Mouse (Mus musculus): ENCODE measurements around the gene Sema3e.

Gene Sema3e

GRCm38 (mm10) chr5:14073152-14073551 is 48.1 kb downstream of the Sema3e start:
- DNase-seq (ENCODE audit: extremely low read depth, low read depth, low spot score) = no peak

DNA sequence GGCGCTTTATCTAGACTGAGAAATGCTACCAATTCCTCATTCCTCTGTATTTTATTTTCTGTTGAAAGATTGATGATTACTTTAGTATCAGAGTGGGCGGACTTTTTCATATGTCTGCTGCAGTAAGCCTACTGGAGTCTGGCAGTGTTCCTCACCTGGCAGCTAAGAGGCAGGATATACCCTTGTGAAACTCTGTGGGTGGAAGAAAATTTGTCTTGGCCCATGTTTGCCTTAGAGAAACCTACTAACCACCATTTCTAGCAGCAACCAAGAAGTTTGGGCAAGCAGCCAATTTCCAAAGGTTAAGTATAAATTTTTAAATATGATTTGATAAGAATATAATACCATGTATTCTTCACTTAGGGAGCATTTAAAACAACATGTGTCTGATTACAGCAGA is 63.0 kb downstream of the Sema3e start:
- peak; percentile 96 for DNase-seq (ENCODE audit: extremely low read depth, low read depth, low spot score)

DNA sequence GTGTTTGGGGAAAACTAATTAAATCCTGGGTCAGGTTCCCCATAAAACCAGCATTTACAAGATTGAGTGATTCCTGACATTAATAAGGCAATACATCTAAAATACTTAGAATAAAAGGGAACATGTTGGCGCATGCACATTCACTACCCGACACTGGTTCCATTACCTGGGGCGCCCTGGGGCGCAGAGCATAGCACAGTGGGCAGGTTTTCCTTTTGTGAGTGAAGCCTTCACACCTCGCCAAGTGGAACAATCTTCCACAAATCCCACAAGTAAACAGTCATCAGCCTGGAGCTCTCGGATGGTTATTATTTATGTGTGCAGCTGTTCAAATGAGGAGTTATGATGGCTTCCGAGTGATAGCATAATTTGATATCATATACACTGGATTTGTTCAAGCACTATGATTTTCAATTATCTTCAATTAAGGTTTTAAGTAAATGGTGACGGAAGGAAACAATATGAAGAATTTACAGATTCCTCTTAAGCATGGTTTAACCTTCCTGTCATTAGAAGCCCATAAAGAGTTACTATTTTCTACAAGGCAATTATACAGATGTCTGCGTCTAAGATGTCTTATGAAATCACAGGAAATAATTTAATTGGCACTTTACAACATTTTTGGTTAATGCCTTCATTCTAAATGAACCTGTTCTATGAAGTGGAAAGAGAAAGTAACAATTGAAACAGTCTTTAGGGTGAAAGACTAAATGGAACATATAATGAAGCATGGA is 65.0 kb downstream of the Sema3e start:
- peak; percentile 49 for DNase-seq (ENCODE audit: extremely low read depth, low read depth, low spot score)

DNA sequence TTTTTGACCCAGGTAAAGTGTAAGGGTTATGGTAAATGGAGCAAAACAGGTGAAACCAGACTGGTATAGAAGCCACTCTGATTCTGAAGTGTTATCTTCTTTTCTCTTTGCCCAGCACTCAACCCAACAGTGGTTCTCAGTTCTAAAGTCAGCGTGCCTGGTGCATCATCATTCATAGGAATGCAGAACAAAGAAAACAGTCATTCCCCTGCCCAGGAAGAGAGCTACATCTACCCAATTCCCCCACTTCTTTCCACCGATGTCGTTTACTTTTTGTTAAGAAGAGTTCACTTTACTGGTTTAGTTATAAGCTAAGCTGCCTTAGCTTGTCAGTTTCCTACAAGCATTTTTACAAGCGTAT is 65.5 kb downstream of the Sema3e start:
- no peak for DNase-seq (ENCODE audit: extremely low read depth, low read depth, low spot score)

- DNase-seq (ENCODE audit: extremely low read depth, low read depth, low spot score) = no peak
These were observed 67.2 kb downstream of the Sema3e start for GRCm38 (mm10) chr5:14092262-14092776.

- no peak for DNase-seq (ENCODE audit: extremely low read depth, low read depth, low spot score)
These were observed 71.1 kb downstream of the Sema3e start for GRCm38 (mm10) chr5:14096196-14096595.

GRCm38 (mm10) chr5:14098677-14099076 is 73.6 kb downstream of the Sema3e start:
- no peak for DNase-seq (ENCODE audit: extremely low read depth, low read depth, low spot score)

- no peak for DNase-seq (ENCODE audit: extremely low read depth, low read depth, low spot score)
These were observed 82.3 kb downstream of the Sema3e start for GRCm38 (mm10) chr5:14107365-14107764.

DNA sequence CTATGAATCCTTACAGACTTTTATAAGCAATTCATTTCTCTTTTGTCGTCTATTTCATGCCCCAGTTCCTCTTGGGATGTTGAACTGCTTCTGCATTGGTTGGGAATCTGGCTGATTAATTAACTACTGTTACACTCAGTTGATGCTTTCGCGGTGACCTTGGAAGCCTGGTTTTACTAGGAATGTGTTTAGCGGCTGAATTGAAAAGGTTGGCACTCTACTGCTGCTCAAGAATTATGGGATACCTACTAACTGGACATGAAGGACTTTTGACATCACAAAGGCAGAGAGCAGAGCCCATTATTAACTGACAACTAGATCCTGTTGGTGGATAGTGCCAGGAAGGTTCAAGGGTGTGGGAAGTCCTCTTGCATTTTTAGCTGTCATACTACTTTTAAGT is 83.9 kb downstream of the Sema3e start:
- DNase-seq (ENCODE audit: extremely low read depth, low read depth, low spot score) = no peak

- no peak for DNase-seq (ENCODE audit: extremely low read depth, low read depth, low spot score)
These were observed 86.3 kb downstream of the Sema3e start for GRCm38 (mm10) chr5:14111401-14111800.

- DNase-seq (ENCODE audit: extremely low read depth, low read depth, low spot score) = no peak
These were observed 96.8 kb downstream of the Sema3e start for GRCm38 (mm10) chr5:14121902-14122301.

DNA sequence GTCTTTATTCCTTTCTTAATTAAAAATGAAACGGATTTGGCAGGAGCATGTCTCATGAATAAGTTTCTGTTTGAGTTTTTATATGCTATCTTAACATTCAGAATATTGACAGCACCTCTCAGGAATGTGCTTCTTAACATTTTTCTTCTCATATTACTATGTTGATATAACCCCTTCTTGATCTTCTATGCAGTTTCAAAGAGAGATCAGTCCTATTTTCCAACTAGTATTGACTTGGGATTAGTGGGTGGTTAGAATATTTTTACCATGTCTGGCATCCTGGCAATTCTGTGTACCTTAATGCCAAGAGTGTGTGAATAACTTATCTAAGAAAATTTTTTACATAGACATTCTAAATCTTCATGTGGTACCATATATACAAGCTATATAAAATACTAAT is 101.5 kb downstream of the Sema3e start:
- no peak for DNase-seq (ENCODE audit: extremely low read depth, low read depth, low spot score)

- no peak for DNase-seq (ENCODE audit: extremely low read depth, low read depth, low spot score)
These were observed 110.9 kb downstream of the Sema3e start for GRCm38 (mm10) chr5:14135929-14136328.

DNA sequence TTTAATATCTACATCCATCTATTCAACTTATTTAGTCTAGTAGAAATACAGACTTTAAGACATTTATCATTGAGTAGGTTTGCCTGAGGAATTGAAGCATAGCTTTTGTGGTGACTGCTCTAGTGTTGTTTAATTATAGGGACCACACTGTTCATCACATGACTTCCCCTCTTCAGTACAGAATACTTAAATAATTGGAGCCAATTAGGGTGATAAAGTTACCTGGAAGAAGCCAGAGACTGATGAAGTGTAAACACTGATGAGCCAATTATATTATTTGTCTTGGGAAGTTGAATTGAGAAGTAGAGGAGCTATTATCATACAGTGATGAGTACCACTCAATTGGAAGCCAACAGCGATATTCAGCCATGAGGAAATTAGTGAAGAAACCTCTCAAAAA is 113.6 kb downstream of the Sema3e start:
- DNase-seq (ENCODE audit: extremely low read depth, low read depth, low spot score) = no peak

DNA sequence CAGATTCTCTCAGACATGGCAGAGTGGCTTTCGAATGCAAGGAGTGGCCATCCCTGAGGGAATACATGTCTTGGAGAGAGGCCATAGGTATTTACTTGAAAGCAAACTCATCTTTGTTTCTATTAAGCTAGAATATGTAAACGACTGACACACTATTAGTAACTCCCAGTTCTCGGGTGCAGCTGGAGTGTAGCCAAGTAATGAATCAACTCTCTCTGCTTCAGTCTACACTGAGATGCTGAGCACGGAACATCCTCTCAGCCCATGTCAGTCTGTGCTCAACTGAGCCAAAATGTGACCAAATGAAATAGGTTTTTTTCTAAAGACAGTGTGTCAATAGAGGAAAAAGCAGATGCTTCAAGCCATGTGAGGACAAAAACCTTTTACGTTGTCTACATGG is 137.5 kb downstream of the Sema3e start:
- no peak for DNase-seq (ENCODE audit: extremely low read depth, low read depth, low spot score)

- no peak for DNase-seq (ENCODE audit: extremely low read depth, low read depth, low spot score)
These were observed 138.2 kb downstream of the Sema3e start for GRCm38 (mm10) chr5:14163280-14163679.

DNA sequence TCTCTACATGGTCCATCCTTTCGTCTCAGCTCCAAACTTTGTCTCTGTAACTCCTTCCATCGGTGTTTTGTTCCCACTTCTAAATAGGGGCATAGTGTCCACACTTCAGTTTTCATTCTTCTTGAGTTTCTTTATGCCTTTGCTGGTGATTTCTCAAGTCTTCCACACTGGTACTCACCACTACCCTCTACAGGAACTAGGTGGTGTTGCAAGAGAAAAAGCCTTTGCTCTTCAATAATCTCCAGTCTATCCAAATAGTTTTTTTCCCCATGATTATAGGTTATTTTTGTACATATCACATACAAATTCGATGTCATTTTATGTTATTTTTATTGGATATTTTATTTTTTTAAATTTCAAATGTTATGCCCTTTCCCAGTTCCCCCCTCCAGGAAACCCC is 142.7 kb downstream of the Sema3e start:
- DNase-seq (ENCODE audit: extremely low read depth, low read depth, low spot score) = no peak

GRCm38 (mm10) chr5:14173355-14174183 is 148.5 kb downstream of the Sema3e start:
- no peak for DNase-seq (ENCODE audit: extremely low read depth, low read depth, low spot score)

DNA sequence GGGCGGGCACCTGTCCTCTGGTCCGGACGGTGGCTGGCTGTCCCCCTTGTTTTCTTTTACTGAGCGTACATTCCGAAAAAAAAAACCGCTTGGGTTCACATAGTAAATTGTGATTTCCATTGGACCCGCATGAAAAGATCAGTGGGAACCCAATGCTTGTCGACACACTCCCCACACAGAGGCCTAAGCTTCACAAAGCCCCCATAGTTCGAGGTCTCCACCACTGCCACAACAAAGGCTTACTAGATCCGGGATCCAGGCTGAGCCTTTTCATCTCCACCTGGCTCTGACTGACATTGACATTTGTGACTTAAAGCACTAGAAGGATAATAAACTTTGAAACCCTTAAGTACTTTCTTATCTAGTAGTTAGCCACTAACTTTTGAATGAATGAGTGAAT is 155.5 kb downstream of the Sema3e start:
- DNase-seq (ENCODE audit: extremely low read depth, low read depth, low spot score) = no peak

DNA sequence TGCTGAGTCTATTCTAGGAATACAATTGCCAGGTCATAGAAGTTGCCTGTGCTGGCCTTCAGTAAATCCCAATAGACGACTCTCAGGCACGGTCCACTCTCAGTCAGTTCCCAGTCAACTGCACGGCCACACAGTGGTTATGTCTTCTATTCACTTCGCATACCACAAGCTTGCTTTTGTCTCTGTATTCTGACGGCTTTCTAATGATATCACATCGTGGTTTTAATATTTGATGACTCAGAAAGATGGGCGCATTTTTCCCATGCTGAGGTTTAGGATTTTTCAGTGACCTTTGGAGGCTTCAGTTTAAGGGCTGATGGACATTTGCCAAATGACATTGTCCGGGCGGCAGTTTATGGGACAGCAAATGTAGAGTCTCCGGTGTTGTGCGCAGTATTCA is 157.1 kb downstream of the Sema3e start:
- DNase-seq (ENCODE audit: extremely low read depth, low read depth, low spot score) = no peak

DNA sequence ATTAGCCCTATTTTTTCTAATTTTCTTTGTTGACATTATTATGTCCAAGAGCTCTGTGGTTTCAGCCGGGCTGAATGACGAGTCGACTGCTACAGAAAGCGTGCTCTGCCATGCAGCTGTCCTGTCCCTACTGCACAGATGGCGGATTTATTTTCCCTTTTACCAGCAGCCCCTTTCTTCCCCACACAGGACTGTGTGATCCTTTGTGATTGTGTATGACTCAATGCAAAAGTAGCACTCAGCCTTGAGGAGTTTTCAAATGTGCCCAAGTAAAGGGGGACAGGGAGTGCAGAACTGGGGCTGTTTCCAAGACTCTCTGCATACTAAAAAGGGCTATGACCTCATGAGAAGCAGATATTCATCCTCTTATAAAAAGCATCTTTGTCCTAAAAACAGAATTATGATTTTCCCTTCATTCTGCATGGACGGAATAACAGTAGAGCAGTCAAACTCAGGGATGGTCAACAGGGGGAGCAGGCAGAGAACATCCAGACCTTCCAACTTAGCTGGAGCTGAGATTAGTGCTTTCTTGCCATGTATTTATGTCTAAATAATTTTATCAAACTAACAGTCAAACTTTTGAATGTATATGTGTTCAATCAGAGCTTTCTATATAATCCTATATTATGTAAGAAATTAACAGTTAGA is 170.2 kb downstream of the Sema3e start:
- no peak for DNase-seq (ENCODE audit: extremely low read depth, low read depth, low spot score)
